16 mouse cellular contexts compared by ENCODE assay signal in the genomic region with DNA sequence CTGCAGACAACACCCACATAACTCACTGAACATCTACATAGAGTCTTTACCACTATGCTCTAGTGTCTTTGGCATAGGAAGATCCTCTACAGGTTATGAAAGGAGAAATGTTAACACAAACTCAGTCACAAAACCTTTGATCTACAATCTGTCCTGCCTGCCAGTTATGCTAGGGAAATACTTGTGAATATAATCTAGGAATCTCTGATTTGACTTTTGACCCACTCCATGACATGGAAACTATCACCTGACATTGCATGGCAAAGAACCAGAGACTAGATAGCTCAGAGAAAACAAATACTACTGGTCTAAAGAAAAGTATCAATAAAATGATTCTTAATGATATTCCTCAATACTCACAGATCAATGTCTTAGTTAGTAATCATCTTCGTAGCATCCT.
"Had no signal": no experiment of that assay in that cellular context is flagged by ENCODE, and none has a peak within 500 bp of the region (broad histone marks: within the 10 kb centered on the region; RNA-seq: fewer than 3 reads in every experiment).

No protein-coding gene starts in this region.

- DNase-seq: retina, postnatal 1 day; right cerebral cortex, adult 18-20 months; right cerebral cortex, postnatal 14 days; right cerebral cortex, postnatal 25 days; right cerebral cortex, postnatal 4 days; spleen, adult 18-20 months; thymus, adult 18-20 months; thymus, adult 2 months; thymus, postnatal 14 days; thymus, postnatal 25 days; thymus, postnatal 36 days; thymus, postnatal 4 days had no signal

- H3K9ac ChIP-seq: neural tube, embryonic 13.5 days; neural tube, embryonic 15.5 days; stomach, embryonic 15.5 days had no signal

- H3K9me3 ChIP-seq: neural tube, embryonic 13.5 days; neural tube, embryonic 15.5 days; stomach, embryonic 15.5 days had no signal

- H3K4me1 ChIP-seq: neural tube, embryonic 13.5 days; neural tube, embryonic 15.5 days; stomach, embryonic 15.5 days had no signal

- H3K27me3 ChIP-seq: neural tube, embryonic 13.5 days; neural tube, embryonic 15.5 days; stomach, embryonic 15.5 days had no signal

- H3K27ac ChIP-seq: neural tube, embryonic 13.5 days; neural tube, embryonic 15.5 days; stomach, embryonic 15.5 days; stomach, postnatal 0 days had no signal

- H3K4me3 ChIP-seq: neural tube, embryonic 13.5 days; neural tube, embryonic 15.5 days; stomach, embryonic 15.5 days had no signal

- H3K4me2 ChIP-seq: neural tube, embryonic 13.5 days; neural tube, embryonic 15.5 days; stomach, embryonic 15.5 days had no signal

- H3K36me3 ChIP-seq: neural tube, embryonic 13.5 days; neural tube, embryonic 15.5 days; stomach, embryonic 15.5 days had no signal
